Mouse (Mus musculus) lung, postnatal 0 days (tissue): Measurements from ENCODE around the gene Cap2.

Experiments
- CTCF ChIP-seq: IDR thresholded peaks from 2 replicates; pipeline ENCODE4 v1.5.1; 2016; ENCODE audit warnings: antibody characterized with exemption, mild to moderate bottlenecking
- EP300 ChIP-seq: IDR thresholded peaks from 2 replicates; pipeline ENCODE4 v1.6.1; 2016; ENCODE audit warnings: antibody characterized with exemption, mild to moderate bottlenecking, control low read depth

GRCm38 (mm10) chr13:46654566-46654965 lies 152.9 kb downstream of the Cap2 start:
- TF ChIP-seq CTCF (no peak), EP300 (no peak)
